Mouse (Mus musculus) ovary, postnatal 14 days (tissue): ENCODE data around the gene Dlx5.

Experiments
- DNase-seq: peaks from one replicate; pipeline ENCODE4 v3.0.0; 2022; ENCODE audit warnings: low spot score

The Dlx5 gene

GRCm38 (mm10) chr6:6859111-6859949 is 22.6 kb downstream of the Dlx5 start:
- no peak for DNase-seq

GRCm38 (mm10) chr6:6858571-6858970 is 23.3 kb downstream of the Dlx5 start:
- DNase-seq: no peak

GRCm38 (mm10) chr6:6857766-6858165 is 24.1 kb downstream of the Dlx5 start:
- DNase-seq: no peak

- no peak for DNase-seq
These were observed 25.0 kb downstream of the Dlx5 start for GRCm38 (mm10) chr6:6856881-6857280.

GRCm38 (mm10) chr6:6856316-6856715 is 25.6 kb downstream of the Dlx5 start:
- no peak for DNase-seq

- DNase-seq: no peak
These were observed 26.1 kb downstream of the Dlx5 start for GRCm38 (mm10) chr6:6855746-6856185.

GRCm38 (mm10) chr6:6854902-6855745 is 26.8 kb downstream of the Dlx5 start:
- no peak for DNase-seq

- DNase-seq: no peak
These were observed 27.7 kb downstream of the Dlx5 start for GRCm38 (mm10) chr6:6854176-6854575.

GRCm38 (mm10) chr6:6852944-6853343 is 28.9 kb downstream of the Dlx5 start:
- DNase-seq: no peak

- DNase-seq: no peak
These were observed 30.7 kb downstream of the Dlx5 start for GRCm38 (mm10) chr6:6851166-6851565.

GRCm38 (mm10) chr6:6850324-6851060 is 31.4 kb downstream of the Dlx5 start:
- no peak for DNase-seq

GRCm38 (mm10) chr6:6849744-6850143 is 32.1 kb downstream of the Dlx5 start:
- DNase-seq: no peak

GRCm38 (mm10) chr6:6848541-6848940 is 33.3 kb downstream of the Dlx5 start:
- DNase-seq: no peak

- no peak for DNase-seq
These were observed 48.6 kb downstream of the Dlx5 start for GRCm38 (mm10) chr6:6833301-6833700.

GRCm38 (mm10) chr6:6830446-6830845 is 51.4 kb downstream of the Dlx5 start:
- no peak for DNase-seq
